Mouse (Mus musculus): ENCODE results near the gene Ddx3x.

DNA sequence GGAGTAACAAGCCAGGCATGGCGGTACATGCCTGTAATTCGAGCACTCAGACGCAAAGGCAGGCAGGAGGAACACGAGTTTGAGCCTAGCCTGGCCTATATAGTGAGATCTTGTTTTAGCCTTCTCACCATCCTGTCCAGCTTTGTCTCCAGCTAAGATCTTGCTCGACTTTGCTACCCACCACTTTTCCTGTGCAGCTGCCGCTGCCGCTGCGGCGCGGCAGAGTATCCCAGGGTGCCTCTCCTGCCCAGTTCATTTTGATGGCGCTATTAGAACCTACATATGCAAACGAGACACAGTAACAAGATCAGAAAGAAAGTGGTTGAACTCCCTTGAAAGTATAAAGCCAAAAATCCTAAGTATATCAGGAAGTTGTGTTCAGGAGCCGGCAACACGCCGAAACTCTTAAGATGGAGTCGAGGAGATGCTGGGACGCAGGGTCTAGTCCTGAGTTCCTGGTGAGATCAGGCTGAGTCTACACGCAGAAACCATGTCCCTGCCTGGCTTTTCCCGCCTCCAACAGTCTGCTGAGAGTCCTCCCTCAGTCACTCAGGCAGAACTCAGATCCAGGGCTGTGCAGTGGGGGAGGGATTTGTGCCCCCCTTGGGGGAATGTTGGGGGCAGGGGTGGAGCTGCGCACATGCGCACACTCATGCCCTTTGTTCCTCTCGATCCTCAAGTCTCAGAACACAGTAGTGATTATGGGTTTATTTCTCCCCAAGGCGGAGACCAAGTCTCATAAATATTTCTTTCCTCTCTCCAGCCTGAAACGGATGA, 38.3 kb upstream of the Ddx3x start:
- TF ChIP-seq FLI1 (IDR thresholded peaks at IDR 0.05; ENCODE audit: low read length) (no peak), GATA1 (IDR thresholded peaks at IDR 0.05; ENCODE audit: borderline replicate concordance, low read length) (no peak)
